Mouse (Mus musculus) small intestine, adult 2 months (tissue): ENCODE measurements around the gene Tceanc2. TPM values are rescaled to one million over a fixed set of nuclear protein-coding genes. Genes with fewer than 3 reads are reported as not detected.

Experiments used
- H3K27ac ChIP-seq: fragments of 200-500 bp; 2 replicates; pipeline ENCODE4 v1.5.1; 2012; ENCODE audit warnings: low read depth, low read length, control low read depth, inconsistent platforms; ENCODE audit not compliant: insufficient read depth
- H3K27me3 ChIP-seq: fragments of 200-500 bp; 2 replicates; pipeline ENCODE4 v1.6.1; 2012; ENCODE audit warnings: mild to moderate bottlenecking, moderate library complexity, low read length, inconsistent platforms; ENCODE audit not compliant: control insufficient read depth, insufficient read depth
- H3K36me3 ChIP-seq: fragments of 200-500 bp; 2 replicates; pipeline ENCODE4 v1.6.1; 2012; ENCODE audit warnings: mild to moderate bottlenecking, low read length, control low read depth, inconsistent platforms; ENCODE audit not compliant: control insufficient read depth, insufficient read depth
- H3K4me1 ChIP-seq: fragments of 200-500 bp; 2 replicates; pipeline ENCODE4 v1.6.1; 2012; ENCODE audit warnings: low read length, inconsistent platforms, mixed read lengths; ENCODE audit not compliant: control insufficient read depth, insufficient read depth, insufficient read length
- H3K4me3 ChIP-seq: fragments of 200-500 bp; 2 replicates; pipeline ENCODE4 v1.5.1; 2012; ENCODE audit warnings: low read depth, mild to moderate bottlenecking, control low read depth, inconsistent platforms, low read length, moderate library complexity
- CTCF ChIP-seq: fragments of 200-500 bp; IDR thresholded peaks from 2 replicates; pipeline ENCODE4 v1.5.1; 2012; ENCODE audit warnings: low read depth, mild to moderate bottlenecking, control low read depth, inconsistent platforms, low read length, moderate library complexity, mixed read lengths; ENCODE audit not compliant: insufficient replicate concordance, insufficient read length; ENCODE audit errors: extremely low read depth
- POLR2A ChIP-seq: fragments of 200-500 bp; IDR thresholded peaks from 2 replicates; pipeline ENCODE4 v1.6.1; 2012; ENCODE audit warnings: low read depth, mild to moderate bottlenecking, control low read depth, inconsistent platforms, low read length, moderate library complexity
- WGBS: fragments of 180-500 bp; shearing (Covaris S2); methylation state at CpG from one replicate; pipeline ENCODE4 v1.1.7; 2018; 5-methylcytosine and 5-hydroxymethylcytosine counted together
- polyA plus RNA-seq: library from polyadenylated mRNA; depleted of rRNA; stranded (reverse); fragments of >200 nt; gene quantifications from 2 replicates; pipeline ENCODE4 v1.2.3, GENCODE M21; 2012

The Tceanc2 gene
- polyA plus RNA-seq, 1 experiment: 4.8 TPM

DNA sequence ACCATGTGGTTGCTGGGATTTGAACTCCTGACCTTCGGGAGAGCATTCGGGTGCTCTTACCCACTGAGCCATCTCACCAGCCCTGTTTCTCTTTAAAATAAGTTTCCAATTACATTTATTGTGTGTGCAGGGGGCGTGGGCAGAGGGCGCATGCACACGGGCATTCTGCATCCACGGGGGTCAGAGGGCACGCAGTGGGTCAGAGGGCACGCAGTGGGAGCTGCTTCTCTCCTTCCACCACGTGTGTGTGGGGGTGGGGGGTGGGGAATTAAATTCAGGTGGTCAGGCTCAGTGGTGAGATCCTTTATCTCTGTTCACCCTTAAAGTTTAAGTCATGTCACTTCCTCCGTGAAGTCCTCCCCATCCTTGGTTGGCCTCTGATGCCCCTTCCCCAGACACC, 80.5 kb downstream of the Tceanc2 start:
- Histone ChIP-seq H3K4me1 (no peaks in the 10 kb centered on the region), H3K27me3 (no peaks in the 10 kb centered on the region), H3K27ac (no peak overlapping the region), H3K4me3 (no peak overlapping the region), H3K36me3 (no peaks in the 10 kb centered on the region)
- WGBS: 71% methylated on average over 10 of the region's 10 CpGs
- TF ChIP-seq CTCF (no peak), POLR2A (no peak)

DNA sequence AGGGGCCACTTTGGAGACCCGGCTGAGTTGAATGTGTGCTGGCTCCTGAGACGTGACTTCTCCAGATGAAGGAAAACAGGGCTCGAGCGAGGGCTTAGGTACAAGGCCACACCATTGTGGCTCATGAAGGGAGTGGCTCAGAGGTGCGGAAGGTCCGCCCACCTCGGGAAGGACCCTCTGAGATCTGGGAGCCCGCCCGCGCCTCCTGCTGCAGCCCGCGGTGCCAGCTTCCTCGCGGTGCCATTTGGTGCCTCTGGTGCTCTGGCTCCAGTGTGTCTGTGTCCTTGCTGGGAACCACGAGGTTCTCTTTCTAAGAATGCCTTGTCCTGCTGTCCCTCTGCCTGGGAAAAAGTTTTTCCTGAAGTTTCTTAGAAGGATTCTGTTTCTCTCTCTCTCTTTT, 81.0 kb downstream of the Tceanc2 start:
- WGBS: 61% methylated on average over 15 of the region's 15 CpGs
- no peak overlapping the region for H3K27ac ChIP-seq
- TF ChIP-seq POLR2A (no peak), CTCF (no peak)
- no peaks in the 10 kb centered on the region for H3K36me3 ChIP-seq
- no peaks in the 10 kb centered on the region for H3K27me3 ChIP-seq
- no peak overlapping the region for H3K4me3 ChIP-seq
- no peaks in the 10 kb centered on the region for H3K4me1 ChIP-seq

DNA sequence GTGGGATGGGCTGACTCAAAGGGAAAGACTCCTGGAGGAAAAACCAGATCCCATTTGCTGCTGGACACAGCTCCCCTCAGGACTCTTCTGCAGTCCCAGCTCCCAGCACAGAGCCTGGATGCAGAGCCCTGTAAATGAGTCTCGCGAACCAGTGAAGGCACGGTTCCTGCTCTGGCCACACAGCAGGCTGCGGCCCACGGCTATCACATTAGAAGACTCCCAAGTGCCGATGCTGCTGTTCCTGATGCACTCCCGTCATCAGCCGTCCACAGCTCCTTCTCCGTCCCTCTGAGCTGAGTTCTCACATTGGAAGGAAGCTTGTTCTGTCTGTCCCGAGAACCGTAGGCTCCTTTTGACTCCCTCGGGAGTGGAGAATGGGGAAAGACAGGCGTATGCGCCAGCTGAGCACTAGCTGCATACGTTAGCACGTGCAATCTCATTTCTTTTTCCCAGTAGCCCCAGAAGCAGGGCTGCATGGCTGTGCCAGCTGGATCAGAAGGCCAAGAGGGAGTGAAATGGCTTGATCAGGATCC, 82.0 kb downstream of the Tceanc2 start, which contains the start of gene Cdcp2:
Gene Cdcp2, plus strand, starts transcription at position 51 of the 533 bp plus-strand sequence.
- Histone ChIP-seq H3K4me3 (no peak within 1 kb of the TSS), H3K27ac (no peak within 1 kb of the TSS), H3K27me3 (no peaks in the 10 kb centered on the region), H3K4me1 (no peaks in the 10 kb centered on the region), H3K36me3 (no peaks in the 10 kb centered on the region)
- TF ChIP-seq CTCF: no peak
- no peak for TF ChIP-seq POLR2A
- WGBS: 91% methylated on average over 16 of the region's 16 CpGs

DNA sequence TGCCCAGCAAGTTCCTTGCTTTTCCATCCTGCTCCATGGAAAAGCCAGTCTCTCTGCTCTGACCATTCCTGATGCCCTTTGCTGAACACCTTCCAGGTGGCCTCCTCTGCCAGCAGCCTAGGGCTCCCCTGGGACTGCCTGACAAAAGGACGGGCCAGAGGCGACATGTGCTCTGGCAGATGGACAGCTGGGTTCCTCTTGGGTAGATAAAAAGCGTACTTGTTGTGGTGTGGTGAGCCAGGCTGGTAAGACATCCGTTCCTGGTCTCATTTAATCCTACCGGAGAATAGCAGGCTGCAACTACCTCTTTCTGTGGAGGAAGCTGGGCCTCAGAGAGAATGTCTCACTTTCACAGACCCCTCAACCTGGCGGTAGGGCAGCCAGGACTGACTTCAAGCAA, 82.9 kb downstream of the Tceanc2 start:
- WGBS: 81% methylated on average over 6 of the region's 6 CpGs
- Histone ChIP-seq H3K4me1 (no peaks in the 10 kb centered on the region), H3K27ac (no peak overlapping the region), H3K4me3 (no peak overlapping the region), H3K27me3 (no peaks in the 10 kb centered on the region), H3K36me3 (no peaks in the 10 kb centered on the region)
- TF ChIP-seq CTCF: no peak
- no peak for TF ChIP-seq POLR2A

DNA sequence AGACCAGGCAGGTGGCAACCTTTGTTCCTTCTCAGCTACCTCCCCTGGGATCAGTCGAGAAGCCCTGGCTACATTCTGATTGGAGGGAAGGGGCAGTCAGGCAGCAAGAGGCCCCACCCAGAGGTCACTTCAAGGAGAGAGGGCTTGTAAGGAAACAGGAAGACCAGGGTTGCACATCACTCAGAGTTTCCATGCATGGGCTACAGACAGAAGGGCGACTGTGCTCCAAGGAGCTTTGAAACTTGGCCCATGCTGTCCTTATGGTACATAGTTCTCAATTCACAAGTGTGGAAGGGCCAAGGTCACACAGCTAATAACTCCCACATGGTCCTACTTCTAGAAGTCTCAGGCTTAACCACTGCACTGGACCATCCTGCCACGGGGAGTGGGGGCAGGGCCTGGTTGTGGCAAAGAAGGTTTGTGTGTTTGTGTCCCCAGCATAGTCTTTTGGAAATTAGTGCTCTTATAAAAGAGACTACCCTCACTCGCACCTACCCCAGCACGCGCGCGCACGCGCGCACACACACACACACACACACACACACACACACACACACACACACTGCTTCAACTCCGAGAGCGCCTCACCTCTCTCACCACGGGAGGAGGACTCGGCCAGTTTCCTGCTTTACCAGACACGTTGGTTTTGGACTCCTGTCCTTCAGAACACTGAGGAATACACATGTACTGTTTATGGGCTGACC, 84.3 kb downstream of the Tceanc2 start:
- H3K4me3 ChIP-seq: no peak overlapping the region

DNA sequence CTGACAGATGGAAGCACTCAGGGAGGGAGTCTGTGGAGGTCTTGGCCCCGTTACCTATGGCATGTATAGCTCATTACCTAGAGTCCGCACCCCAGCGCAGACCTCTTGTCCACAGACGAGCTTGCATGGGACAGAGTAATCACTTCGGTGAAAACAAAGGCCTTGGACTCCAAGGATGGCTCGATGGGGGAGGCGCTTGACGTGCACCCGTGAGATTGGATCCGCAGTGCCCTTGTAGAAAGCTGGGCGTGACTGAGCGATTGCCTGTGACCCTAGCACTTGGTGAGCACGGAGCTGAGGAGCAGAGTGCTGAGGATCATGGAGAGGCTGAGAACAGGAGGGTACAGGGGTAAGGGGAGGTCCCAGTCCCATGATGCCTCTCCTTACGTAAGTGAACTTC, 87.2 kb downstream of the Tceanc2 start:
- Histone ChIP-seq H3K4me1 (no peaks in the 10 kb centered on the region), H3K27me3 (no peaks in the 10 kb centered on the region), H3K27ac (no peak overlapping the region), H3K4me3 (no peak overlapping the region), H3K36me3 (no peaks in the 10 kb centered on the region)
- 83% methylated on average over 14 of the region's 14 CpGs for WGBS
- TF ChIP-seq CTCF (no peak), POLR2A (no peak)

More for the DNA sequence above, 84.3 kb downstream of the Tceanc2 start:
- WGBS: 71% methylated on average over 16 of the region's 16 CpGs
- Histone ChIP-seq H3K27me3 (no peaks in the 10 kb centered on the region), H3K4me1 (no peaks in the 10 kb centered on the region), H3K27ac (no peak overlapping the region), H3K36me3 (no peaks in the 10 kb centered on the region)
- TF ChIP-seq POLR2A (no peak), CTCF (no peak)

DNA sequence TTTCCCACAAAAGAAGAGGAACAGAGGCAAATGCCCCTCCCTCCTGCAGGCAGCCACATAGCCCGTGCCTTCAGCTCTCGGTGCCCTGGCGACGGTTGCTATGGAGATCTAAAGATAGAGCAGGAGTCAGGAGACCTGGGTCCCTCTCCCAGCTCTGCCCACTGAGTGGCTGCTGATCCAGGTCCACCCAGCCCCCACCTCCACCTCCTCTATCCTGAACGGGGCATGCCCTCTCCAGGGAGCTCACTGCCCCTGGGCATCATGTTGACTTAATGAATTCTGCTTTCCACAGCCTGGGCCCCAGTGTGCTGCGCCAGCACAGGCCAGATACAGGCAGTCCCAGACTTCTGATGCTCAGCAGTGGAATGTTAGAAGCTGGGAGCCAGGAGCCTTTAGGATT, 94.1 kb downstream of the Tceanc2 start:
- H3K4me3 ChIP-seq: no peak overlapping the region
- no peaks in the 10 kb centered on the region; the same call in 1 of the 2 replicates for H3K4me1 ChIP-seq
- TF ChIP-seq CTCF: no peak
- no peak for TF ChIP-seq POLR2A
- no peaks in the 10 kb centered on the region for H3K27me3 ChIP-seq
- no peaks in the 10 kb centered on the region for H3K36me3 ChIP-seq
- WGBS: 56% methylated on average over 6 of the region's 6 CpGs
- no peak overlapping the region for H3K27ac ChIP-seq
